Mouse (Mus musculus): ENCODE data around the gene Cdkal1.

Cdkal1 gene

DNA sequence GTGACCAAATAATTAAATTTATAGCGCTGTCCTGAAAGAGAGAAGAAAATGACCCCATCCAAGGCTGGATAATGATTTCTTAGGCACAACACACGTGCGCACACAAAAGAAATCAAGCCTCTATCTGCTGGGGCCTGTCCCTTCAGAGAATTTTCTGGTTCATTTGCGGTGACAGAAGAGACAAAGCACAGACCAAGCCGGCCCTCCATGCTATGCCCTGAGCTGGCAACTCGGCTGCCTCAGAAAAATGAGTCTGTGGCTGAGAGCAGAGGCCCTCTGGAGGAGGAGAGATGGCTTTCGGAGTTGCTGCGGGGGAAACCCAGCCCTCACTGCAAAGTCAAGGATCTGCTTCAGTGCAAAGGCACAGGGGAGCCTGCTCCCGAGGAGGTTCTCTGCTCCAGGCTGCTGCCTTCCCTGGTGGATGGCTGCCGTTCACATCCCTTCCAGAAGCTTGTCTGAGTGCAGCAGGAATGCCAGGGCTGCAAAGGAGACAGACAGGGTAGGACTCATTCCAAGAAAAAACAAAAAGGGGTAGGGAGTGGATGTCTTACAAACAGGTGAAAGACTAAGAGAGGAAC lies 633.1 kb downstream of the Cdkal1 start:
- DNase-seq: no peak

DNA sequence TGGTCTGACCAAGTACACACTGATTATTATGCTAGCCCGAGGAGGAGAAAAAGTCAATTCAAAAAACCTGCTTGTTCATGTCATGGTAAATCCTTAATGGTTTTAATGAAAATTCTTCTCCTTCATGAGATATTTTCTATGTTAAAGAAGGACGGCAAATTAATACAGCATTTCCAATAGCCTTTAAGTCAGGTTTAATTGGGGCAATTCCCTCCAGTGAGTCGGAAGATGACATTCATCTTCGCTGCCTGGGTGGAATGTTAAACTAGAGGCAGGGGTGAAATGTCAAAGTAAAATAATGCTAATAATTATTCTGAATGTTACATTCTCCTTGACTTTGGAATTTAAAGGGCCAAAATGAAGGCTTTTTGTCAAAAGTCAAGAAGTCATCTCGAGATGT lies 633.8 kb downstream of the Cdkal1 start:
- no peak for DNase-seq

DNA sequence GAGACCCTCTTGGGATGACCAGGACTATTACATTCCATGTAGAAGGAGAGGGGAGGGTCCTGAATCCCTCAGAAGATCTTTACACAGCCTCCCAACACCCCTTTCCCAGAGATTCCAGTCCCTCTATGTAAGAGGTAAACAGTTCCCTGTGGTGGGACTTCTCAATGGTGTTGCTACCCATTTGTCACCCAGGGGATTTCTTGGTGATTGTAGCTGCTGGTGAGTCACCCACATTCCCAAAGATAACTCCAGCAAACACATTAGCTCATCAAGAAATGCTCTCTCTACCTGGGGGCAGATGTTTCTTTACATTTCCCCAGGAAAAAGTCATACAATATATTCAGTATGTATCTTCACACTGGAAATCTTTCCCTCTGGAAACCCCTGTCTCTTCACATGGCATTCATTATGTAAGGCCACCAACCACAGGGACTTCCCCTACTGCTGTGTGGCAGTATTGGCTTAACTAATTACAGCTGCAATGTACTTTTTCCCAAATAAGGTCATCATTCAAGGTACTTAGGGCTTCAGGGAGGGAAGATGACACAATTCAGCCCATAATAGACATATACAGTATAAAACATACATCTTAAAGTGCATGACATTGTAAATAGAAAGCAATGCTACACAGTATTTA lies 636.8 kb downstream of the Cdkal1 start:
- DNase-seq: no peak

DNA sequence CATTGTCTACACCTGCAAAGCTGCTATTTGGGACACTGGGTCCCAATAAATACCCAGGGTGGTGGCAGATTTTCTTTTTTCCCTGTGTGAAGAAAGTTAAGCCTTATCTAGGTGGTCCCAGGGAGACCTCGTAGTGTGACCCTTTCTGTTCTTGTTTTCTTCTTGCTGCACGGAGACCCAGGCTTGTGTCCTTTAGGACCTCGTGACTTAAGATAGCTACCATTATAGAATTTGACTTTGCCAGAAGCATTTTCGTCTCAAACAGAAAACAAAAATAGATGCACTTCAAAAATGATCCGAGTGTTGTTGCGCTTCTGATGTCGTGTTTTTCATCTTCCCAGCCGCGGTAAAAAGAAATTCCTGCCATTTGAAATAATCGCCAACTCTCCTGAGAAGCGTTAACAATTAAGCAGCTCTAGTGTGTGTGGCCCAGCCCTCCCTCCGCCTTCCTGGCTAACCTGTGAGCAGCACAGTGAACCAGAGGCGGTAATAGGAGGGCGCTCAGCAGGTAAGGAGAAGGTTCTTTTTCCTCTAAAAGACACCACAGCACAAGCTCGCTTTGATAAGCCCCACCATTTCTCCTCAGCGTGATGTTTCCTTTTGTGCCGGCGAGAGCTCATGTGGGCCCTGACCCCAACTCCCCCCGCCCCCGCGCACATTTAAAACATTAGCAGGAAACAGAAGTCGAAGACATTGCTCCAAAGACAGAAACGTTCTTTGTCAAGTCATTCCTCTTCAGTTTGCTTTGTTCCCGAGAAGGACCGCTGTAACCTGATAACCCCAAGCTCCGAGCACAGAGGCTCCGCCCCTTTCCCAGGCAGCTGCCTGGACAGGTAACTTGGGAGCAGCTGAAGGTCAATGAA lies 645.1 kb downstream of the Cdkal1 start:
- peak; percentile 51 to 66 for DNase-seq

DNA sequence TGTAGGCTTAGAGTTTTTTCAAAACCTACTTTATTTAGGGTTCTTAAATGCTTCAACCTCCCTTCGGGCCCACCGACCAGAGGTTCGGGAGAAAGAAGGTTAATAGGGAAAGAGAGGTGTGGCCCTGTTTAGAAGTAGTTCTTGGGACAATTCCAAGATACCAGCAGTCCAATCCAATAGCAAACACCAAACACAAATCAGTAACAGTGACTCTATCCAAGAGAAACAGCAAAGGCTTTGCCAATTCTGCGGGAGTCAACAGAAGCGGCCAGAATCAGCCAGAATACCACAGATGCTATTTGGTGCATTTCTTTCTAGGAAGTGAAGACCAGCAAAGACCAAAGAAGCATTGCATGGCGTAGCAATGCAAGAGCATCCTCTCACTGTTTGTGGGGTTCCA lies 646.7 kb downstream of the Cdkal1 start:
- no peak for DNase-seq

DNA sequence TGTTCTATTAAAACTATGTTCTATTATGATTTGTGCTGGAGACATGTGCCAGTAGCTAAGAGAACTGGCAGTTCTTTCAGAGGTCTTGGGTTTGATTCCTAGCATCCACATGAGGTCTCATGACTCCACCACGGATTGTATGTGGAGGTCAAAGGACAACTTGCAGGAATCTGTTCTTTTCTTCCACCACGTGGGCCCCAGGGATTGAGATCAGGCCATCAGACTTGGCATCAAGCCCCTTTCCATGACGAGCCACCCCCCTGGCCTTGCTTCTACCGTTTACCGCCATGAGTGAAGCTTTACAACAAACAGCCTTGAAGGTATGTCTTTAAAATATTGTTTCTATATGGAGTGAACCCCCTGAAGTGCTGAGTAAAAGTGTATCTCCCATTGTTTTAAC lies 651.6 kb downstream of the Cdkal1 start:
- no peak for DNase-seq

DNA sequence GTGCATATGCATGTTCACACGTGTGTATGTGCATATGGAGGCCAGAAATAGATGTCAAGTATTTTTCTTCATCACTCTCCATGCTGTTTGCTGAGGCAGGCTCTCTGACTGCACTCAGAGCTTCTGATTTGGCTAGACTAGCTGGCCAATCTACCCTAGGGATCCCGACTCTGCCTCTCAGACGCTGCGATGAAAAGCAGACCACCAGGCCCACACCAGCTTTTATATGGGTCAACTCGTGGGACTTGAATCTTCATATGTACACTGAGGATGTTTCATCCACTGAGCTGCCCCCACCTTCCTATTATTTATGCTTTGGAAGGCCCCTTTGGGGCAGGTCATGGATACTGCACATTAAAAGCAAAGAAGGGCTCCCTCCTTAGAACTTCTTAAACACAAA lies 652.0 kb downstream of the Cdkal1 start:
- DNase-seq: no peak

DNA sequence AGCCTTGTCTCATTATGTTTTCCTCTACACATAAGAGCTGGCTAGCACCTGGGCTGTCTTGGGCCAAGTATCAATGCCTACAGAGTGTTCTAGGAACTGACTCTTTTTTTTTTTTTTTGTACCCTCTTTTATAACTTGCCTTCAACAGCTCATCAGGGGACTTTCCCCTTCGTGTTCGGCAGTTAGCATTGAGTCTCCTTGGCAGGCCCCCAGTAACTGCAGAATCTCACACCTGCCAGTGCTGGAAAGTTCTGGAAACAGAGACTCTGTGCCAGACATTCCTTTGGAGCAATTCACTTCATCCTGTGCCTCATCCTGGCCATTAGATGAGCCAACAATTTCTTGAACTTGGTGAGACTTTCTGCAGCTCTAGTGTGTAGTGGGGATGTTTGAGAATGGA lies 652.9 kb downstream of the Cdkal1 start:
- DNase-seq: peak in 1 of 2 experiments; percentile 7

DNA sequence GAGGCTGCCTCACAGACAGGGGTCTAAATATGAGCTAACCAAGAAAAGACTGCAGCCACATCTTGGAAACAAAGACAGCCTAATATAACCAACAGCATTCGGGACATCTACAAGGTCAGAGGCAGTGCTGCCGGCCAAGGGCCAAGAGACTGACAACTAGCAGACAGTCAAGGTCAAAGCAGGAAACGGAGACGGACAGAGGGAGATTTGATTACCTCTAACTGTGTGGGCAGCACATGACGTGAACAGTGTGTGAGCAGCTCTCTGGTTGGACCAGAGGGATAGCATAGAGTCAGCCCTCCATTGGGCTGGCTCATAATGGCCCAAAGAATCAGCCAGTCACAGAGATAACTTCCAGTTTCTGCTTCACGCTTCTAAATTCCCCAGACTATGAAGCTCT lies 655.8 kb downstream of the Cdkal1 start:
- DNase-seq: no peak

DNA sequence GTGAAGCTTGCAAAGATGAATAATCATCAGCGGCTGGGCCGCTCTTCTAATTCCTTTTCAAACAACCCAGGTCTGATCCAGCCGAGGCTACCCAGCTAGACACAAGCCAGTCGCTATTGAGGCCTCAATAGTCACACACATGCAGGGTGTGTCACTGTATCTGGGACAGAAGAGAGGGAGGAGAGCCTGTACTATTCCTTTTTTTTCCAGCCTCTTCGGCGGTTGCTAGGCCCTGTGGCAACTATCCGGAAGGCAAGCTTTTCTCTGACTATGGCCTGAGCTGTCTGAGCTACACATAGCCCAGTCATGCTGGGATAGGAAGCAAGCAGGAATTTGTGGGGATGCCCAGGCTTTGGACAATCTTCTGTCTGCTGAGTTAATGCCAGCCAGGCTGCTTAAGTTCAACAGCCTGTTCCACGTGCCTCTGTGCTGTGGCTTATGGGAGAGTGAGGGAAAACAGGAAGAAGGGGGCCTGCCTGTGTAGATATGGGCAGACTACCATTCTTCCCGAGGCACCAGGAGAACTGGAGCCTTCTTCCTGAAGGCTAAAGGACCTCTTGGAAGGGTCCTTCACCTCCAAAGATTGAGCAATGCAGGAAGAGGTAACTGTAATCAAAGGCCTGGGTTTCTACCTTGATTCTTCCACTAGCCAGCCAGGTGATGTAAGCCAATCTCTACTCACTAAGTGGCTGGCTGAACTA lies 658.5 kb downstream of the Cdkal1 start:
- no peak for DNase-seq

DNA sequence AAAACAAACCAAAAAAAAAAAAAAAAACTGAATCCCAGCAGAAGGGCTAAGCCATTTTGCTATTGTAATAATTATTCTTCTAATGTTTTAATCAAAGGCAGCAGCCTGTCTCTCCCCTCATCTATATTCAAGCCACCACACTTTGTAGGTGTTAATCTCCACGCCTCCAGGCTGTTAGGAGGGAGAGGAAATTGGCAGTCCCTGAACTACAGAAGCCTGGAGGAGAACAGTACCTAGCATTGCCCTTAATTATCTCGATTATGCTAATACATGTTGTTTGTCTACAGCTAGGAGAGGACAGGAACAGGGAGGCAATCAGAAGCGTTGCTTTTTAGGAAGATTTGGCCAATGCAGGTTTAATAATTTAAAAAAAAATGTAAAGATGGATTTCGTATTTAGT lies 659.8 kb downstream of the Cdkal1 start:
- DNase-seq: no peak

DNA sequence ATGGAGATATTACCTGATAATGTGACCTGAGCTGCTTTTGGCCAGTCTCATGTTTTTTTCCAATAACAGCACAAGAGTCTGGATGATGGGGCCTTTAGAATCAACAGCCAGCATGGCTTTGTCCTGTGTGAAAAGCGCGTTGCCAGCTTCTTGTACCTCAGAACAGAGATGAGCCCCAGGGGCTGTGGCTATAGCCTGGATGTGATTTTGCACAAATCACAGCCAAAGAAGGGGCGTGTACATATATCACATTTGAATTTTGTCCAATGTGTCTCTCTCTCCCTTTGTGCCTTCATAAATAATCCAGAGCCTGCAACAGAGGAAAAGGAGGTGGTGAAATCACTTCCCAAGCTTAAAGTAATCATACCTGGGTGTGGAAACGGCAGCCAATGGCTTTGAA lies 660.5 kb downstream of the Cdkal1 start:
- DNase-seq: no peak

DNA sequence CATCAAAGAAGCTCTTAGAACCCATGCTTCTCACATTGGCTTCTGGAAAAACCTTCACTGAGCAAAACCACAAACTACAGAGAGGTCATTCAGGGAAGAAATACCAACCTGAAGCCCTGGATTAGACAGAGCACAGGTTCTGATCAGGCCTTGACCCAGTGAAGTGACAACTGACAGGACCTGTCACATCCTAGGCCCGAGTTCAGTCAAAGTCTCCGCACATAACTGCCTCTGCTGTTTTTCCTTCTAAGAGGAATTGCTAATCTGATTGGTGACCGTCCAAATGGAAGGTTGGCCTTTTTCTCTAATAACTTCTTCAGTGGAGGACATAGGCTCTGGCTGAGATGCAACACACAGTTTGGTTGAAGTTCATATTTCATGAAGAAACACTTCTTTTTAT lies 662.8 kb downstream of the Cdkal1 start:
- DNase-seq: no peak

DNA sequence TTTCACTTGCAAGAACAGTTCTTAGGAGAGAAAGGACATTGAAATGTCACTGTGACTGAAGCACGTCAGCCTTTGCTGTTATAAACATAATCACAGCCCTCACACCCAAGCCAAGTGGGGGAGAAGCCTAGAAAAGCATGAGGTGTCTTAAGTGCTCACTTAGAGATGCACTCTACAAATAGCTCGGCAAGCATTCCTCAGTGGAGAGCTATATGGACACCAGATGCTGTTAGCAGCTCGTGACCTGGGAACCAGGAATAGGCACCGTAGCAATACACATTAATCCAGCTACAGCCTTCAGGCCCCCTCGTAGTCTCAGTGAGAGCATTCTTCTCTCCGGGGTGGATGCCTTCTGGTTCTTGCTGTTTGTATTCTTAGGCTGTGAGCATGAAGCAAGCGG lies 664.9 kb downstream of the Cdkal1 start:
- DNase-seq: no peak

DNA sequence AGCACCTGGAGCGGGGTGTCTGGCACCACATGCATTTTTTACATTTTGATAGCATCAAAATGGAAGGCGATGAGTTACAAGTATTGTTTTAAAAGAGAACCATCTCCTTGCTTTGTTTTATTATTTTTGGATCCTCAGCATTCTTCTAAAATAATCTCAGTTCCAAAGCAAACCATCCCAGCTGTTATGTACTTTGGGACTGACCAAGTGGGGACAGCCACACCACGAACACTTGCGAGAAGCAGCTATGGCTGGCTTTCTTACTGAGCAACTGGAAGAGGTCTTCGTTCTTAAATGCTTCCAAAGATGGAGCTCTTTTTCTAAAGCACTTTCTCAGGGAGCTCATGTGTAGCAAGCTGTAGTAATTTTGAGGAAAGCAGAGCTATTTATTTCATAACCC lies 668.7 kb downstream of the Cdkal1 start:
- DNase-seq: no peak

DNA sequence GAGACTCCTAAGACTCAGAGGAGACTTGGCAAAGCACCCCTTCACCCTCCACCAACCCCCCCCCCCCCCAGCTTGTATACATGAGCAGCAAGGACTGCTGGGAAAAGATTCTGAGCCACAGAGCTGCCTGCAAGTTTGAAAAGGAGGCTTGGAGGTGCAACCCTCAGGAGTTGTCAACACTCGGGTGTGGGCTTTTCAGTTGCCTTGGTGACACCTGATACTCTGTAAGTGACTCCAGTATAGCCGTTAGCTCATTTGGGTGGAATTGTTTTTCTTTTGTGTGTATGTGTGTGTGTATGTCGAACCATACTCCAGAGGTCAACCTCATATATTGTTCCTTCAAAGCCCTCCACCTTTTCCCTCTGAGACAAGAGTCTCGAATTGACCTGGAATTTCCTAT lies 669.9 kb downstream of the Cdkal1 start:
- no peak for DNase-seq

DNA sequence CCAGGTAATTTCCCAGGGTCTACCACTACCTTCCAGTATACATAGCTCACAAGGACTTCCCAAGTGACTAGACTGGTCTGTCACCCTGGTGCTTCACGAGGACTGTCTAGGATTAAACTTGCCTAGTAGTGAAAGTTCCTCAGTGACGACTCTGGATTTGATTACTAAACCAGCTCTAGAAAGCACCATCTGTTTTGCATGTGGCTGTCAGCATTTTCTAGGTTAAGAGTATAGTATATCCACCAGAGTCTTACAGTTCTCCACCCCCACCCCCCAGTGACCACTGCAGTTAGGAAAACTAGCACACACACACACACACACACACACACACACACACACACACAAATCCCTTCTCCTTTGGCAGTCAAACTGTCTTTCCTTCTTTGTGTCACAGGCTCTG lies 670.9 kb downstream of the Cdkal1 start:
- no peak for DNase-seq

DNA sequence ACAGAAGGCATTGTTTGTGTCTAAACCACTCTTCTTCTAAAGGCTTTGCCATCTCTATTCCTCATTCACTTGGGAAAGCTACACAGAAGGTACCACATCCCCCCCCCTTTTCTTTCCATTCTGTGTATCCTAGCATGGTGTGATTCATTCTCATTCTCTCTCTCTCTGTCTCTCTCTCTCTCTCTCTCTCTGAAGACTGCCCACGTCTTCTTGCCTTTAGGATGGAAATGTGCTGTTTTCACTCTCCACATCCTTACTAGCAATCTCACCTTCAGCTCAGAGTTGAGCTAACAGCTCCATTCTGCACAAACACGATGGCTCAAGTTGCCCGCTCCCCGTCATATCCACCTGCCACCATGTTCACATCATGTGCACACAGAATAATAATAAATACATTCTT lies 675.6 kb downstream of the Cdkal1 start:
- no peak for DNase-seq

DNA sequence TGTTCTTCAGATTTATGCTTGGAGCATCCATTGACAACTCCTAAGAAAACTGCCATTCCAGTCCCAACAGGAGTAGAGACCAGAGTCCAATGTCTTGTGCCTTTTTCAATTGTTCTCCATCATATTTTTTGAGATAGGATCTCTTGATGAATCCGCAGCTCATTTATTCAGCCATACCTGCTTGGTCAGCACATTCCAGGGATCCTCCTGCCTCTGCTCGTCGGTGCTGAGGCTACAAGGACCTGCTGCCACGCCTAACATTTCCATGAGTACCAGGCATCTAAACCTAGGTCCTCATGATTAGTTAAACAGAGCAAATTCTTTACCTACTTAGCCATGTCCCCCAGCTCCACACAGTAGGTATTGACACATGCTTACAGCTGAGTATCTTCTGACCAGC lies 676.2 kb downstream of the Cdkal1 start:
- no peak for DNase-seq

DNA sequence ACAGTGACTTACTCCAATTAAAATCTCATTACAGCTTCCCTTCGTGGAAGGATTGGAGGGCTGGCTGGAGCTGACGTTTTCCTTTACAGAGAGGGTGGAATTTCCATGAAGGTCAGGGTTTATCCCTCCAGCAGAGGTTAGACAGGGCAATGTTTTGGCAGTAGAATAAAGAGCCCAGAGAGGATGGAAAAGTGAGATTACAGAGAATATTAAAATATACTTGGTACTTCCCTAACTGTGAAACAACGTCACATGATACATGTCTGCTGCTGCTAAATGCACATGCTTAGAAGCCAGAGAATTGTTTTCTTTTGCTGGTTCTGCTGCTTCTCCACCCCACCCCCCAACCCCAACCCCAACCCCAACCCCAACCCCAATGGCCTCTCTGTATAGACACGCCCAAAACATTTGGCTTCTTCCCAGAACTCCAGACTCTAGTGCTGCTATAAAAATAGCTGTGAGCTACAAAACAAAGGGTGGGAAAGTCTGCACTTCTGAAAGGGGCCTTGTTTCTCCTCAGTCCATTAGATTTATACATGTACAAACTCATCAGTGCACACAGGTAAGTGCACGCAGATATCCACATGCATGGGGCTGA lies 677.5 kb downstream of the Cdkal1 start:
- no peak for DNase-seq

DNA sequence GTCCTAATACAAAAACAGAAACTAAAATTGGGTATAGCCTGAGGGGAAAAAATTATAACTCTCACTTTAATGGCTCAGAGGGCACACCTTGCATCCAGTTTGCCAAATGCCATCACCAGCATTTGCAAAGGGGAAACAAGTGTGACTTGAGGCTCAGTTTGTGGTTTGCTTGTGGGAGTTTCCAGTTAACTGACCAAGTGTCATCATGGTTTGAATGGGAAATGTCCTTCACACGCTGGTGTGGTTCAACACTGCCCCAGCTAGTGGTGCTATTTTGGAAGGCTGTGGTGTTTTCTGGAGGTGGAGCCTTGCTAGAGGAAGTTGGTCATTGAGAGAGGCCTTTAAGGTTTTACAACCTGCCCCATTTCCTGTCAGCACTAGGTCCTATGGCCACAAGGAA lies 686.1 kb downstream of the Cdkal1 start:
- DNase-seq: no peak

DNA sequence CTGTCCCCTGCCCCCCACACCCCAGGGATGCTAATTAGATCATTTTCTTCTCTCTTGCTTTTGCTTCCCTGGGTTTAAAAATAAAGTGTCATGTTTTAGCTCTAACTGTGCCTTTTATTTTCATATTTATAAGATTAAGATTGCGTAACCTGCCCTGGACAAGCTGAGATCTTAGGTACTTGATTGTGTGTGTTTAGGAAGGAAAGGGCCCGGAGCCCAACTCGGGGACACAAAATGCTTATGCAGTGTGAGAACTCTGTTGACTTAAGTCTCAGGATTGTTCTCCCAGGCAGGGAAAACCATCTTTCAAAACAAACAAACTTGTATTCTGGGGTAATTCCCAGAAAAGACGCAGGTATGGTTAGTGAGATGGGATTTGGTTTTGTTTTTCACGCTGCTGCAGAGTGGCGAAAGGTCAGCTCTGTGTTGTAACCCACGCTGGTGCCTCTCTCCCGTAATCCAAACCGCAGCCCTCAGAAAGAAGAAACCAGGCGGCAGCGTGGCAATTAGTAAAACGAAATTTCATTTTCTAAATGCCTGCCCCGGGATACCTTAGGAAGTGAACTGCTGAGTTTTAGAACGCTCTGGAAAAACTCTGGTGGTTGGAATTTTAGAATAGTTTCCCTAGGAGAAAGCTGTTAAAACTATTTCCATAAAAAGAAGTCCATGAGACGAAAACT lies 690.5 kb downstream of the Cdkal1 start:
- DNase-seq: no peak

All from kidney, adult 8-10 months (tissue).